Mouse (Mus musculus): Measurements from ENCODE around the gene Cd79a.
A peak's percentile ranks its signal among the peaks of the same experiment; 100 is the strongest.

Gene Cd79a

GRCm38 (mm10) chr7:24897224-24897623, at the start of gene Cd79a:
TSS of gene Cd79a (plus strand) at chr7:24897381.
- no peak for DNase-seq (ENCODE audit: low spot score in 2 of 2)

DNA sequence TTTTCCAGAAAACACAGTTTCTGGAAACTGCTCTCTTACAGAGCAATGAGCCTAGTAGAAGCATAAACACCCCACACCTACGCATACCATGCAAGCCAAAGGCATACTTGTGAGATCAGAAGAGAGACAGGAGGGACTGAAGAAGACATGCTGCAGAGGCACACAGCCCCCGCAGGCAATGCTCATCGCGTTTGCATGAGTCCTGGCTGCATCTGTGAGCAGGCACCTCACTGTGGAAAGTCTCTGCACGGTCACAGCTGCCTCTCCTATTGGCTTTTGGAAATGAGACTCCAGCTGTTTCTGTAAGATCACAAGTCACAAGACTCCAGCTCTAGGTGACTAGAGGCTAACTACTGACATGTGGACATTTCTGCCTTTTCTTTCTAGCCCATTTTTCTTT, 47.0 kb upstream of the Cd79a start:
- peak; percentile 68 to 77 for DNase-seq (ENCODE audit: low spot score in 2 of 2)

- DNase-seq (ENCODE audit: low spot score in 2 of 2), result no peak
These were observed 46.3 kb upstream of the Cd79a start for GRCm38 (mm10) chr7:24850899-24851303.

GRCm38 (mm10) chr7:24851596-24852325, 45.4 kb upstream of the Cd79a start:
- DNase-seq (ENCODE audit: low spot score in 2 of 2), result no peak

DNA sequence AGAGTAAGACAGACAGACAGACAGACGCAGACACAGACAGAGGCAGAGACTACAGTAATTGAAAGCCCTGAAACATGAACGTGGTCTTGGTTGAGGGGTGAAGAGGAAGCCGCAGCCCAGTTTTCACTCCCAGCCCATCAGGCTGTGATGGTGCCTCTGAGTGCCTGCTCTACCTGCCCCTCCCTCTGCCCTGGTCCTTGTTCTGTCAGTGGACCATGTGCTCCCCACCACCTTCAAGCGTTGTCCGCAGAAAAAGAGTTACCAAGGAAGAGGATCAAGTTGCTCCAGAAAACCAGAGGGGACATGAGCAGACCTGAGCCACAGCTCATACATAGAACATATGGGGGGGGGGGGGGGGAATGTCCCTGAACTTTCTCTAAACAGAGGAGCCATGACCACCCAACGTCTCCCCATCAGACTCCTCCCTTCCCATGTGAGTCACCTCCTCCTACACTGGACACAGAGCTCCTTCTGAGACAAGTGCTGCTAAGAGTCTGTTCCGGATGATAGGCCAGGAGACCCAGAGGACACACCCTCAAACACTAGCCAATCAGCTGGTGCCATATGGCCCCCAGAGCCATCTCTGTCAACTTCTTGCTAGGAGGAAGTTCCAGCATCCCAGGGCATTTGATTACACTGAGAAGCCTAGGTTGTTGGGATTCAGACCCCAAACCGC, 44.5 kb upstream of the Cd79a start:
- DNase-seq (ENCODE audit: low spot score in 2 of 2), result no peak

DNA sequence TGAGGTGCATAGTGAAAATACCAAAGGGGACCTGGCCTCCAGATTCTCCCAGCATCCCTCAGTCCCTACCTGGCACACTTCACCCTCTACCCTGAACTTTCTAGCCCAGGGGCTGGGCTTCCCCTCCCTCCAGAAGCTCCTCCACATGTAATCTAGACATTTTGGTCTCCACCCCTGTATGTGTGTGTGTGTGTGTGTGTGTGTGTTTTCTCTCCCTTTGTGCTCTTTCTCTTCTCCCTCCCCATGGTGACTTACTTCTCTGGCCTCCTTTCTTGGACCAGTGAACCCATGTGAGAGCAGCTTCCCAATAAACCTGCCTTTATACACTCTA, 44.0 kb upstream of the Cd79a start:
- no peak for DNase-seq (ENCODE audit: low spot score in 2 of 2)

DNA sequence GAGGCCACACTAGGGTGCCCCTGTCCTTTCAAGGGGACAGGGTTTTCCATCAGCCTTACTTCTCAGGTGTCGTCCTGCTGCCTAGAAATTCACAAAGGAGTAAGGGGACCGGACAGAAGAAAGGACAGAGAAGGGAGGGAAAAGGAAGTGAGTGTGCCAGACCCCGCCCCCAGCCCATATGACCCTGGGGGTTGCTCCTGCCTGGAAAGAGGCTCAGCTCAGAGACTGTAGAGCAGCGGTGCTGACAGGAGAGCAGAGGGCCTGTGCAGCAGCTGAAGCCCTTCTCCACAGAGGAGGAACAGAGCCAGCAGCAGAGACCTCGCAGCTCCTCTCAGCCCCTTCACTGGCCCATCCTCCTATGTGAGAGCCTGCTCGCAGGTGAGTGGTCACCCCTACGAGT, 43.5 kb upstream of the Cd79a start:
- DNase-seq (ENCODE audit: low spot score in 2 of 2), result no peak

DNA sequence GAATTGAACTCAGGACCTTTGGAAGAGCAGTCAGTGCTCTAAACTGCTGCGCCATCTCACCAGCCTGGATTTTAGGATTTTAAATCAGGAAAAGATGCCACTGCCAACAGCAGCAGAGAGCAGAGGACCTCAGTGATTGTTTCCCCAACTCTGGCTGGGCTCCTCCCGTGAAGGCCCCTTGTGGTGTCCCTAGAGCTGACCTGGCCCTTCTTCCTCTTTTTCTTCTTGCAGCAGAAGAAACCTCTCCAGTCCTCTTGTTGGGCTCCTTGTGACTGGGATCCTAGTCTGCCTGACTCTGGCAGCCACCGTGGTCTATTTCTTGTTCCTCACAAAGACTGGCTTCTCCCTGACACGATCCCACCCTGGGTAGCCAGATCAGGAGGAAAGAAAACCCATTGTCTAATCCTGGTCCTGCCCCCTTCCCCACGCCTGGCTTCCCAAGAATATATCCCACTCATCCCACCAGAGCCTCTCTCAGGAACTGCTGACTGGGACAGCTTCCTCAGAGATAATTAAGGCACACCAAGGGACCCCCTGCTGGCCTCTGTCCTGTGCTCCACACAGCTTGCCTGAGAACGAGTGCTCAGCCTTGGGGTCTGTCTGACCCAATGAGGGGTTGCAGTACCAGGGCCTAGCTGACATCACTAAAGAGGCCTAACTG, 40.6 kb upstream of the Cd79a start:
- DNase-seq (ENCODE audit: low spot score in 2 of 2), result no peak

GRCm38 (mm10) chr7:24859234-24859633, 37.9 kb upstream of the Cd79a start:
- DNase-seq (ENCODE audit: low spot score in 2 of 2), result no peak

DNA sequence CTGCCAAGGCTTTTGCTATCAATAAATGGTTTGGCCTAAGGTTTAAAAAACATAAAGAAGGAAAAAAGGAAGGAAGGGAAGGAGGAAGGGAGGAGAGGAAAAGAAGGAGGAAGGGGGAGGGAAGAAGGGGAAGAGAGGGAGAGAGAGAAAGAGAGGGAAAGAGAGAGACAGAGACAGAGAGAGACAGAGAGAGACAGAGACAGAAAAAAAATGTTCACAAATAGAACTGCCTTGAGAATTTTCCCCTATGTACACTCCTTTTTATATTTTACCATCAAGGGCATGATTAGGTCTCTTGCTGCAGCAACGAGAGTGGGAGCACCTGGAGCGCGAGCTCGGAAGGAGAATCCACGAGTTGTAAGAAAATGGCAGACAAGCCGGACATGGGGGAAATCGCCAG, 35.3 kb upstream of the Cd79a start, which contains the start of gene Gm9844:
Gene Gm9844, plus strand, starts transcription at position 301 of the 400 bp plus-strand sequence.
- no peak for DNase-seq (ENCODE audit: low spot score in 2 of 2)

DNA sequence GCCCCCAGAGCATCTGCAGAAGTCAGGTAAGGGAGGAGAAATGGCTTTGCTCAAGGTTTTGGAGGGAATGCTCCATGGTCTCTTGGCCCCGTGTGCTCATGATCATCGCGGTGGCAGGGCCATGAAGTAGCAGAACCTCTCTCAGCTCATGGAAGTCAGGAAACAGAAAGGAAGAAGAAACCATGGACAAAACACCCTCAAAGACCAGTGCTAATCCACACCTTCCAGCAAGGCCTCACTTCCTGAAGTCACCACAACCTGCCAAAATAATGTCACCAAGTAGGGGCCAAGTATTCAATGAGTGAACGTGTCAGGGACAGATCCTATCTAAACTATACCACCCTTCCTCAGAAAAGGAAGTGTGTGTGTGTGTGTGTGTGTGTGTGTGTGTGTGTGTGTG, 34.3 kb upstream of the Cd79a start:
- no peak for DNase-seq (ENCODE audit: low spot score in 2 of 2)

GRCm38 (mm10) chr7:24864156-24864555, 33.0 kb upstream of the Cd79a start:
- no peak for DNase-seq (ENCODE audit: low spot score in 2 of 2)

- no peak for DNase-seq (ENCODE audit: low spot score in 2 of 2)
These were observed 28.1 kb upstream of the Cd79a start for GRCm38 (mm10) chr7:24869080-24869479.

DNA sequence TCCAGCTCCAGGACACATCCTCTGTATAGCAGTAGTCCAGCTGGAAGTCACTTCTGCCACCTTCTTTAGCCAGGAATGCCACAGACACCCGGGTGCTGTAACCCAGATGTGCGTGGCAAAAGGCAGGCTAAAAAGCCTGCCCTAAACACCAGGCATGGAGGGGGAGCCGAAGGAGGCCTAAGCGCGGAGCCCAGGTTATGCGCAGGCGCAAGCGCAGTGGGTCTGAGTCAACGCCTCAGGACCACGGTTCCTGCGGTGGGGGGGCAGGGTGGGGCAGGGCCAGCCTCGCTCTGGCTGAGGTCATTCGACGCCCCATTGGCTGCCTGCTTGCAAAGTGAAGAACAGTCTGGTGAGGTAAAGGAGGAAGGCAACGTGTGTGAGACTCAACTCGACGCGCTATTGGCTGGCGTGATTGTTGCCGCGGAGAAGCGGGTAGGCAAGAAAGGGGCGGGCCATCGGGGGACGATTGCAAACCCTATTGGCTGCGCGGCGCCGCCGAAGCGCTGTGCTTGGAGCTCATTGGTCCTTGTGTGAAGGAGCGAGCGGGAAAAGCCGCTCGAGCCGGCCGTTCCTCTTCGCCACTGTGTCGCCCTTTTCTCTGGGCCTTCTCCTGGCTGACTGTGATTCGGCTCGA, 27.5 kb upstream of the Cd79a start, which contains the start of the genes Lypd4 and Dmrtc2:
Gene Lypd4, minus strand, starts transcription at position 410 of the 634 bp plus-strand sequence.
Gene Dmrtc2, plus strand, starts transcription at position 526 of the 634 bp plus-strand sequence.
- no peak for DNase-seq (ENCODE audit: low spot score in 2 of 2)

- no peak for DNase-seq (ENCODE audit: low spot score in 2 of 2)
These were observed 19.6 kb upstream of the Cd79a start for GRCm38 (mm10) chr7:24877588-24877987.

DNA sequence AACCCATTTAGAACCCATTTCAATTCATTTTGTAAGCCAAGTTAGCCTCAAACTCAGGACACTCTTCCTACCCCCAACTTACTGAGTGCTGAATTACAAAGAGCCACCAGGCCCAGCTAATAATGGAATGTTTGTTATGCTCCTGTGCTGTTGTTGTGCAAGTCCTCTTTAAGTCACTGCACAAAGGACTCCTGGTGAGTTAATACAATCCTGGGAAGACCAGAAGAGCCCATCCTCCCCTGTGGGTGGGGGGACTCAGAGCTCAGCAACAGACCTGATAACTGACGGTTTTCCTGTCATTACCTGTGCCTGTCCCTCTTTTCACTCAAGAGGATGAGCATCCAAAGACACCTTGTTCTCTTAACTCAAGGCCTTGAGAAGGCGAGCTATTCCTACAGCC, 17.6 kb upstream of the Cd79a start:
- no peak for DNase-seq (ENCODE audit: low spot score in 2 of 2)

GRCm38 (mm10) chr7:24882416-24883199, 14.6 kb upstream of the Cd79a start:
- no peak for DNase-seq (ENCODE audit: low spot score in 2 of 2)

- DNase-seq (ENCODE audit: low spot score in 2 of 2), result peak; percentile 98 to 99
These were observed 13.1 kb upstream of the Cd79a start, which contains the start of gene Rps19 for GRCm38 (mm10) chr7:24883896-24884692. TSS of gene Rps19 (plus strand) at chr7:24884371.

GRCm38 (mm10) chr7:24884693-24885291, 12.4 kb upstream of the Cd79a start:
- DNase-seq (ENCODE audit: low spot score in 2 of 2), result no peak

All from left cerebral cortex, adult 9 months (tissue).